Mouse (Mus musculus) CH12.LX (cell line): ENCODE results near the gene Rex2. TPM values are rescaled to one million over a fixed set of nuclear protein-coding genes. Genes with fewer than 3 reads are reported as not detected.
"Not testable (repeated sequence)": the region's sequence is repeated elsewhere in the genome, so short reads cannot be mapped to it uniquely, and the experiment has no call there.

Experiments
- DNase-seq: peaks from one replicate; pipeline ENCODE4 v3.0.0-alpha.2; 2013; ENCODE audit errors: extremely low read depth
- H3K27ac ChIP-seq: 2 replicates; pipeline ENCODE4 v1.5.1; 2012; ENCODE audit warnings: low read depth, mild to moderate bottlenecking, control low read depth, moderate library complexity; ENCODE audit not compliant: insufficient read depth
- H3K27me3 ChIP-seq: replicated peaks from 2 replicates; pipeline ENCODE3; 2012; ENCODE audit warnings: inconsistent platforms
- H3K36me3 ChIP-seq, 2 experiments: replicated peaks in 1 of 2; 2 replicates each; pipeline versions ENCODE3 to v1.6.1; 2012; ENCODE audit warnings: inconsistent platforms in 1 of 2, low read length in 1 of 2, mild to moderate bottlenecking in 1 of 2, mixed read lengths in 1 of 2, moderate library complexity in 1 of 2; ENCODE audit not compliant: control insufficient read depth in 1 of 2, insufficient read depth in 1 of 2
- H3K4me1 ChIP-seq, 2 experiments: 2 replicates each; pipeline ENCODE4 v1.6.1; 2012; ENCODE audit warnings: inconsistent platforms in 1 of 2, moderate library complexity in 1 of 2; ENCODE audit not compliant: insufficient read depth in 2 of 2, control insufficient read depth in 1 of 2
- H3K4me2 ChIP-seq: 2 replicates; pipeline ENCODE4 v1.6.1; 2012; ENCODE audit warnings: low read depth, mild to moderate bottlenecking, control low read depth; ENCODE audit not compliant: poor library complexity, insufficient read depth, severe bottlenecking
- H3K4me3 ChIP-seq, 3 experiments: fragments of 150-350 bp in 1 of 3; sonication (generic) in 1 of 3; replicated peaks in 1 of 3; 2 replicates each; pipeline versions ENCODE3 to v1.5.1; 2011 to 2012; ENCODE audit warnings: low read depth in 2 of 3, low read length in 2 of 3, mild to moderate bottlenecking in 2 of 3, moderate library complexity in 2 of 3, control low read depth in 1 of 3, improper control_type of control experiment in 1 of 3, inconsistent platforms in 1 of 3, mixed read lengths in 1 of 3; ENCODE audit not compliant: poor library complexity in 1 of 3
- H3K79me2 ChIP-seq: replicated peaks from 2 replicates; pipeline ENCODE4 v1.6.1; 2012; ENCODE audit warnings: mild to moderate bottlenecking, moderate library complexity; ENCODE audit not compliant: control insufficient read depth, poor library complexity, insufficient read depth, severe bottlenecking; ENCODE audit errors: extremely low read depth
- H3K9ac ChIP-seq: 2 replicates; pipeline ENCODE4 v1.6.1; 2012; ENCODE audit warnings: low read depth, mild to moderate bottlenecking, control low read depth, moderate library complexity; ENCODE audit not compliant: insufficient read depth
- H3K9me3 ChIP-seq: replicated peaks from 2 replicates; pipeline ENCODE3; 2012; ENCODE audit warnings: low read length, inconsistent platforms, mixed read lengths
- dilution Hi-C: fragments of 300-500 bp; cut with MboI; formaldehyde crosslinking; loops from 2 replicates; pipeline ENCODE4 v1.14.3; 2020; ENCODE audit warnings: low sequenced_read_pairs; ENCODE audit not compliant: extremely low pct_unique_long_range_greater_than_20kb, extremely low pct_ligation_motif_present
- in situ Hi-C: fragments of 300-500 bp; cut with MboI; formaldehyde crosslinking; loops from 3 replicates; pipeline ENCODE4 v1.14.3; 2019; ENCODE audit warnings: low sequenced_read_pairs, low pct_ligation_motif_present, low pct_unique_long_range_greater_than_20kb, mixed read lengths
- polyA plus RNA-seq: library from polyadenylated mRNA; unstranded; fragments of >175 nt; gene quantifications from 2 replicates; pipeline ENCODE4 v1.2.1, GENCODE M21; 2012; ENCODE audit warnings: low read depth; ENCODE audit not compliant: insufficient read length
- total RNA-seq, 2 experiments: library from RNA; depleted of rRNA; stranded (reverse); fragments of 300-350 nt in 1 of 2; fragments of >200 nt in 1 of 2; gene quantifications; 2 replicates each; pipeline ENCODE4 v1.2.3; 2012 to 2014

The Rex2 gene
- total RNA-seq (2012; rRNA removed) (0.04 TPM in 1 of 2 replicates, not detected in the other), total RNA-seq (2014; rRNA removed) (not detected in 2 replicates), polyA plus RNA-seq (not detected in 2 replicates)

- DNase-seq, H3K4me2 ChIP-seq, dilution Hi-C loops, H3K27ac ChIP-seq, H3K27me3 ChIP-seq, H3K4me3 ChIP-seq, H3K9me3 ChIP-seq, H3K9ac ChIP-seq, H3K36me3 ChIP-seq, H3K4me1 ChIP-seq, in situ Hi-C loops, H3K79me2 ChIP-seq: not testable (repeated sequence)
Observed at GRCm38 (mm10) chr4:147021550-147021949, at the start of gene Rex2. TSS of gene Rex2 (plus strand) at chr4:147021850.

- H3K9ac ChIP-seq, in situ Hi-C loops, H3K79me2 ChIP-seq, H3K27ac ChIP-seq, H3K27me3 ChIP-seq, dilution Hi-C loops, H3K4me2 ChIP-seq, H3K4me3 ChIP-seq, DNase-seq, H3K36me3 ChIP-seq, H3K4me1 ChIP-seq, H3K9me3 ChIP-seq: not testable (repeated sequence)
Observed at GRCm38 (mm10) chr4:146976581-146976980, 45.1 kb upstream of the Rex2 start.

- H3K79me2 ChIP-seq, H3K9me3 ChIP-seq, H3K27ac ChIP-seq, H3K9ac ChIP-seq, H3K36me3 ChIP-seq, dilution Hi-C loops, H3K4me3 ChIP-seq, H3K27me3 ChIP-seq, DNase-seq, in situ Hi-C loops, H3K4me2 ChIP-seq, H3K4me1 ChIP-seq: not testable (repeated sequence)
Observed at GRCm38 (mm10) chr4:147018400-147018799, 3.2 kb upstream of the Rex2 start.

GRCm38 (mm10) chr4:147026374-147026773 is 4.7 kb downstream of the Rex2 start:
- in situ Hi-C loops, H3K4me1 ChIP-seq, H3K4me3 ChIP-seq, dilution Hi-C loops, H3K36me3 ChIP-seq, H3K4me2 ChIP-seq, H3K27me3 ChIP-seq, H3K9ac ChIP-seq, H3K79me2 ChIP-seq, DNase-seq, H3K27ac ChIP-seq, H3K9me3 ChIP-seq: not testable (repeated sequence)

GRCm38 (mm10) chr4:147031308-147032036 is 9.8 kb downstream of the Rex2 start:
- H3K4me3 ChIP-seq, H3K9me3 ChIP-seq, H3K79me2 ChIP-seq, H3K27me3 ChIP-seq, H3K27ac ChIP-seq, DNase-seq, dilution Hi-C loops, in situ Hi-C loops, H3K4me1 ChIP-seq, H3K9ac ChIP-seq, H3K36me3 ChIP-seq, H3K4me2 ChIP-seq: not testable (repeated sequence)

- H3K4me2 ChIP-seq, H3K27me3 ChIP-seq, H3K9me3 ChIP-seq, H3K36me3 ChIP-seq, H3K27ac ChIP-seq, H3K4me3 ChIP-seq, H3K79me2 ChIP-seq, H3K9ac ChIP-seq, DNase-seq, dilution Hi-C loops, in situ Hi-C loops, H3K4me1 ChIP-seq: not testable (repeated sequence)
Observed at GRCm38 (mm10) chr4:147063768-147064167, 42.1 kb downstream of the Rex2 start.
